Mouse (Mus musculus): ENCODE measurements around the gene Kdm2b. TPM values are rescaled to one million over a fixed set of nuclear protein-coding genes. Genes with fewer than 3 reads are reported as not detected.

The Kdm2b gene
- polyA plus RNA-seq, 1 experiment from 2014 or later = 92.2 TPM

- Histone ChIP-seq H3K27ac (ENCODE audit: low read length) (no peak overlapping the region), H3K9ac (replicated peaks; ENCODE audit: low read length) (no peak overlapping the region), H3K4me1 (ENCODE audit: insufficient read depth, low read length) (peaks cover 18% of the 10 kb centered on the region), H3K36me3 (ENCODE audit: insufficient read depth, low read length) (no peaks in the 10 kb centered on the region), H3K9me3 (ENCODE audit: low read length) (no peaks in the 10 kb centered on the region), H3K27me3 (ENCODE audit: insufficient read depth, low read length) (no peaks in the 10 kb centered on the region), H3K4me2 (replicated peaks; ENCODE audit: low read depth, low read length) (no peak overlapping the region), H3K4me3 (ENCODE audit: low read length) (no peak overlapping the region)
- ATAC-seq (ENCODE audit: low FRiP score, low TSS enrichment) = no peak
- 83% methylated on average over 5 of the region's 5 CpGs for WGBS
These were observed 86.5 kb downstream of the Kdm2b start for GRCm38 (mm10) chr5:122903165-122903564.

DNA sequence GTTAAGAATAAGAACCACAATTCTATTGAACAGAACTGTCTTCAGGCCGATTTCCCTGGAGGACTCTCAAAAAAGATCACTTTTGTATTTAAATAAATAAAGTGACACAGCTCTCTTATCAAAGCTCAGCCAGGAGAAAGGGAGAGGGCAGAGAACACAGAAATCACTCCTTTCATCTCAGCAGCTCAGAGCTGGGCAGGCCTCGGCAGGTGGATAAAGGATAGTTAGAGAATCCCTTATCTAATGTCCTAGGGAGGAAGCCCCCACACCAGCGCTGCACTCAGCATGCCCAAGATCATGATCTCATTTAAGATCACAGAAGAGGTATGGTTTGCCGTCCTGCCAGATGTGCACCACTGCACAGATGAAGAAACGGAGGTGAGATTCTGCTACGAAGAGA lies 87.4 kb downstream of the Kdm2b start:
- Histone ChIP-seq H3K27ac (ENCODE audit: low read length) (no peak overlapping the region), H3K4me1 (ENCODE audit: insufficient read depth, low read length) (peaks cover 26% of the 10 kb centered on the region), H3K9me3 (ENCODE audit: low read length) (no peaks in the 10 kb centered on the region), H3K4me3 (ENCODE audit: low read length) (no peak overlapping the region), H3K4me2 (replicated peaks; ENCODE audit: low read depth, low read length) (no peak overlapping the region), H3K36me3 (ENCODE audit: insufficient read depth, low read length) (no peaks in the 10 kb centered on the region), H3K9ac (replicated peaks; ENCODE audit: low read length) (no peak overlapping the region), H3K27me3 (ENCODE audit: insufficient read depth, low read length) (no peaks in the 10 kb centered on the region)
- 72% methylated on average over 6 of the region's 6 CpGs for WGBS
- no peak for ATAC-seq (ENCODE audit: low FRiP score, low TSS enrichment)

- no peak overlapping the region for H3K4me3 ChIP-seq (ENCODE audit: low read length)
- H3K36me3 ChIP-seq (ENCODE audit: insufficient read depth, low read length) = no peaks in the 10 kb centered on the region
- H3K9ac ChIP-seq (replicated peaks; ENCODE audit: low read length) = no peak overlapping the region
- H3K4me1 ChIP-seq (ENCODE audit: insufficient read depth, low read length) = peaks cover 28% of the 10 kb centered on the region
- no peaks in the 10 kb centered on the region for H3K27me3 ChIP-seq (ENCODE audit: insufficient read depth, low read length)
- 43% methylated on average over 3 of the region's 3 CpGs for WGBS
- ATAC-seq (ENCODE audit: low FRiP score, low TSS enrichment) = no peak
- H3K4me2 ChIP-seq (replicated peaks; ENCODE audit: low read depth, low read length) = no peak overlapping the region
- no peak overlapping the region for H3K27ac ChIP-seq (ENCODE audit: low read length)
- no peaks in the 10 kb centered on the region for H3K9me3 ChIP-seq (ENCODE audit: low read length)
These were observed 88.0 kb downstream of the Kdm2b start for GRCm38 (mm10) chr5:122901666-122902065.

DNA sequence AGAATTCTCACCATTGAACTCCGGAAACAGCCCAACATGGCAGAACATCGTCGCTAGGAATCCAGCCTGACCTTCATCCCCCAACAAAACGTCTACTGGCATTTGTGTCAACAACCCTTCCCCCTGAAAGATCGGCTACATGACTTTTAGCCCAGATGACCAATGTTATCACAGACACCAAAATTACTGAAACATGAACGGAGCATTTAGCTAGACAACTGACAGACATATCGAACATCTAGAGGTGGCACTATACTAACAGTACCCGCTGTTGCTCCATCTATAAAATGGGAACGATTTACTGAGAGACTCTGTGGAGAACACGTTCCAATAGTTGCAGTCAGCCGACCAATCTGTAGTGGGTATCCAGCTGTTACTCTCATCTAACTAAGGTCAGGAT lies 88.4 kb downstream of the Kdm2b start:
- Histone ChIP-seq H3K27me3 (ENCODE audit: insufficient read depth, low read length) (no peaks in the 10 kb centered on the region), H3K4me1 (ENCODE audit: insufficient read depth, low read length) (peaks cover 32% of the 10 kb centered on the region), H3K4me3 (ENCODE audit: low read length) (peak overlapping the region; percentile 82), H3K9me3 (ENCODE audit: low read length) (no peaks in the 10 kb centered on the region), H3K9ac (replicated peaks; ENCODE audit: low read length) (peak overlapping the region; percentile 94), H3K36me3 (ENCODE audit: insufficient read depth, low read length) (no peaks in the 10 kb centered on the region), H3K27ac (ENCODE audit: low read length) (peak overlapping the region; percentile 94), H3K4me2 (replicated peaks; ENCODE audit: low read depth, low read length) (peak overlapping the region; percentile 85)
- no peak for ATAC-seq (ENCODE audit: low FRiP score, low TSS enrichment)
- 44% methylated on average over 11 of the region's 11 CpGs for WGBS

GRCm38 (mm10) chr5:122900558-122901171 lies 89.0 kb downstream of the Kdm2b start:
- Histone ChIP-seq H3K27ac (ENCODE audit: low read length) (peak overlapping the region; percentile 94), H3K9ac (replicated peaks; ENCODE audit: low read length) (peak overlapping the region; percentile 94), H3K4me3 (ENCODE audit: low read length) (peak overlapping the region; percentile 82), H3K9me3 (ENCODE audit: low read length) (no peaks in the 10 kb centered on the region), H3K4me2 (replicated peaks; ENCODE audit: low read depth, low read length) (peak overlapping the region; percentile 85), H3K4me1 (ENCODE audit: insufficient read depth, low read length) (peaks cover 34% of the 10 kb centered on the region), H3K36me3 (ENCODE audit: insufficient read depth, low read length) (no peaks in the 10 kb centered on the region), H3K27me3 (ENCODE audit: insufficient read depth, low read length) (no peaks in the 10 kb centered on the region)
- WGBS = 2% methylated on average over 32 of the region's 33 CpGs
- ATAC-seq (ENCODE audit: low FRiP score, low TSS enrichment) = no peak

- H3K9me3 ChIP-seq (ENCODE audit: low read length) = no peaks in the 10 kb centered on the region
- H3K27me3 ChIP-seq (ENCODE audit: insufficient read depth, low read length) = no peaks in the 10 kb centered on the region
- H3K4me1 ChIP-seq (ENCODE audit: insufficient read depth, low read length) = peaks cover 36% of the 10 kb centered on the region
- H3K4me2 ChIP-seq (replicated peaks; ENCODE audit: low read depth, low read length) = peak overlapping the region; percentile 85
- no peaks in the 10 kb centered on the region for H3K36me3 ChIP-seq (ENCODE audit: insufficient read depth, low read length)
- peak overlapping the region; percentile 94 for H3K9ac ChIP-seq (replicated peaks; ENCODE audit: low read length)
- H3K4me3 ChIP-seq (ENCODE audit: low read length) = peak overlapping the region; percentile 82
- under 1% methylated on average over 58 of the region's 120 CpGs for WGBS
- peak; percentile 98 for ATAC-seq (ENCODE audit: low FRiP score, low TSS enrichment)
- H3K27ac ChIP-seq (ENCODE audit: low read length) = peak overlapping the region; percentile 94
These were observed 89.7 kb downstream of the Kdm2b start for GRCm38 (mm10) chr5:122899777-122900557.

DNA sequence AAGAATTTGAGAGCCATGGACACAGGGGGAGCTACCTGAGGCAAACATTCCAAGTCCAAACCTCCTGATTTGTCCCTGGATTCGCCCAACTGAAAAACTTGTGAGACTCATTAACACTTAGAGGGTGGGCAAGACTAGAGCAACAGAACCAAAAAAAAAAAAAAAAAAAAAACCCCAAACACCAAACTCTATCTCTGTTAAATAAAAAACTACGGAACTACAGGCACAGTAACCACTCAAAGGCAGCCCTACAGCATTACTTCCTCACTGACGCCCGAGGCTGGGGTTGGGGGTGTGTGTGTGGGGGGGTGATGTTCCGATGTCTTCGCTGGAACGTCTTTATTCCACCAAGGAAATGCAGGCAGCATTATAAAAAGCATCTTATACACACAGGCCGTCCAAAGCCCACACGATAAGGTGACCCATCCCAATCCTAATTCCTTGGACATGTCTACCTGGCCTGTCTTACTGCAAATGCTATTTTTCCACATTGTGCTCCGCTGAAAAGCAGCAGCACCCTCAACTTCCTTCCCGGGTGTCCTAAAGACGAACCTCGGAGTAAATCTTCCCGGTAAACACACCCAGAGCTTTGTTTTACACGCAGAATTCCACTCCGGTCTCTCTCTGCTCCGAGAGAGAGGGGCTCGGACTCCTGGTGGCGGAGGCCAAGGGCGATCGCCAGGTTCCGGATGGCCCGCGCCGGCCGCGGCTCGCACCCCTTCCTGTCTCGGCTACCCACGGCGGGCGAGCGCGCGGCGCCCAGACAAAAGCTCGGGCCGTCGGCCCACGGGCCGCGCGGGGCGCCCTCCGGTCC lies 90.5 kb downstream of the Kdm2b start:
- H3K4me2 ChIP-seq (replicated peaks; ENCODE audit: low read depth, low read length) = peak overlapping the region; percentile 85

GRCm38 (mm10) chr5:122898153-122898552 lies 91.5 kb downstream of the Kdm2b start:
- WGBS = 53% methylated on average over 6 of the region's 6 CpGs
- H3K4me1 ChIP-seq (ENCODE audit: insufficient read depth, low read length) = peaks cover 36% of the 10 kb centered on the region
- H3K4me3 ChIP-seq (ENCODE audit: low read length) = peak overlapping the region; percentile 82
- H3K27ac ChIP-seq (ENCODE audit: low read length) = no peak overlapping the region
- no peaks in the 10 kb centered on the region for H3K27me3 ChIP-seq (ENCODE audit: insufficient read depth, low read length)
- peak overlapping the region; percentile 85 for H3K4me2 ChIP-seq (replicated peaks; ENCODE audit: low read depth, low read length)
- ATAC-seq (ENCODE audit: low FRiP score, low TSS enrichment) = no peak
- peak overlapping the region; percentile 94 for H3K9ac ChIP-seq (replicated peaks; ENCODE audit: low read length)
- H3K36me3 ChIP-seq (ENCODE audit: insufficient read depth, low read length) = 0 out of 2 replicates have a peak, but pooled peaks cover 2% of the 10 kb centered on the region
- H3K9me3 ChIP-seq (ENCODE audit: low read length) = no peaks in the 10 kb centered on the region

More for the DNA sequence above, 90.5 kb downstream of the Kdm2b start:
- peak overlapping the region; percentile 94 for H3K9ac ChIP-seq (replicated peaks; ENCODE audit: low read length)
- no peaks in the 10 kb centered on the region for H3K9me3 ChIP-seq (ENCODE audit: low read length)
- peaks cover 36% of the 10 kb centered on the region for H3K4me1 ChIP-seq (ENCODE audit: insufficient read depth, low read length)
- peak overlapping the region; percentile 82 for H3K4me3 ChIP-seq (ENCODE audit: low read length)
- 1% methylated on average over 44 of the region's 45 CpGs for WGBS
- no peak for ATAC-seq (ENCODE audit: low FRiP score, low TSS enrichment)
- H3K27ac ChIP-seq (ENCODE audit: low read length) = peak overlapping the region; percentile 94
- no peaks in the 10 kb centered on the region for H3K27me3 ChIP-seq (ENCODE audit: insufficient read depth, low read length)
- no peaks in the 10 kb centered on the region for H3K36me3 ChIP-seq (ENCODE audit: insufficient read depth, low read length)

GRCm38 (mm10) chr5:122894821-122895220 lies 94.8 kb downstream of the Kdm2b start:
- H3K27ac ChIP-seq (ENCODE audit: low read length) = no peak overlapping the region
- 58% methylated on average over 4 of the region's 4 CpGs for WGBS
- H3K4me1 ChIP-seq (ENCODE audit: insufficient read depth, low read length) = peaks cover 30% of the 10 kb centered on the region
- no peak overlapping the region for H3K9ac ChIP-seq (replicated peaks; ENCODE audit: low read length)
- ATAC-seq (ENCODE audit: low FRiP score, low TSS enrichment) = no peak
- H3K4me3 ChIP-seq (ENCODE audit: low read length) = no peak overlapping the region
- no peaks in the 10 kb centered on the region for H3K9me3 ChIP-seq (ENCODE audit: low read length)
- H3K36me3 ChIP-seq (ENCODE audit: insufficient read depth, low read length) = 0 out of 2 replicates have a peak, but pooled peaks cover 2% of the 10 kb centered on the region
- no peaks in the 10 kb centered on the region for H3K27me3 ChIP-seq (ENCODE audit: insufficient read depth, low read length)
- H3K4me2 ChIP-seq (replicated peaks; ENCODE audit: low read depth, low read length) = no peak overlapping the region
